Mouse (Mus musculus) c-Kit-negative CD71-positive TER-119-positive erythroid progenitor cells, embryonic 14.5 days (primary cell): ENCODE data around the gene Nabp1.
A peak's percentile ranks its signal among the peaks of the same experiment; 100 is the strongest.
"Not testable (repeated sequence)": the region's sequence is repeated elsewhere in the genome, so short reads cannot be mapped to it uniquely, and the experiment has no call there.

Experiments used
- DNase-seq: peaks from one replicate; pipeline ENCODE4 v3.0.0-alpha.2; 2013; ENCODE audit warnings: low read depth, low spot score

Gene Nabp1

DNA sequence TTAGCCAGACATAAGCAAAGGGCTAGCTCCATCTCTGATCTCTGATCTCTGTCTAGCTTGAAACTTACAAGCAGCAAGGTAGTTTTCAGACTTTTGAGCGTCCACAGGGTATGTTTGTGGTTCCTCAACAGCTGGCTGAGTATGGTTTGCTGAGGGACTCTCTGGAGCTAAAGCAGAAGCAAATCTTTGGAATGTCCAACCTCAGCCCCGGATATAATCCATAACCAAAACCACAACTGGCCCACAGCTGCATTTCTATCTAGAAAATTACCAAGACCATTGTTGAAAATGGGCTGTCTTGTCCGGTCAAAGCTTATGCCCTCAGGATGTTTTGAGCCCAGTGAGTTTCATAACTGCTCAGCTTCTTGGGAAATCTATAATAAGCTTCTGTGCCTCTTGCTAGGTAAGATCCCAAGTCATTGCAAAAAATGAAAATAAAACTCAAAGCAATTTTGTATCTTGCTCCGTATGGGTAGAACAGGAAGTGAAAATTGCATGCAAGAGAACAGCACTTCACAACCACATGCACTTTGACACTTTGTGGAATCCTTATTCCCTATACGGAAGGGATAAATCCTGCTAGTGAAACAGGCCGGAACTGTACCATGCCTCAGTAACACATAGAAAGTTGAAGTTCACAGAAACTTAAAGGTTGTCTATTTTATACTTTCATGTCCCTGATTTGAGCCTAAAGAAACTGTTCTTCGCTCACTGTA lies 15.5 kb upstream of the Nabp1 start:
- no peak for DNase-seq

DNA sequence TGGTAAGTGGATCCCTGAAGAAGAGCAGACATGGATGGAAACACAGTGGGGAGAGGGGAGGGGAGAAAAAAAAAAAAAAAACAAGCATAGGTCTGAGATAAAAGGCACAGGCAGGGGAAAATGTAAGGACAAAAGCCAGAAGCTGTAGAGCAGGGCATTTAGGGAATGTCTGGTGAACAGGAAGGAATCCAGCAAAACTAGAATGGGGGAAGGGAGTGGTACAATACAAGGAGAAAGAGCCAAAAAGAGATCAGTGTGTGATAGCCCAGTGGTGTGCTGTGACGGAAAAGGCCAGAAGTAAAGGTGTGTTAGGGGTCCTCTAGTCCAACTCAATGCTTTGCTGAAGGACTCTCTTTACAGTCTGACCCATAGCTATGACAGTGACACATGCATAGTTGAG lies 8.1 kb upstream of the Nabp1 start:
- DNase-seq = no peak

DNA sequence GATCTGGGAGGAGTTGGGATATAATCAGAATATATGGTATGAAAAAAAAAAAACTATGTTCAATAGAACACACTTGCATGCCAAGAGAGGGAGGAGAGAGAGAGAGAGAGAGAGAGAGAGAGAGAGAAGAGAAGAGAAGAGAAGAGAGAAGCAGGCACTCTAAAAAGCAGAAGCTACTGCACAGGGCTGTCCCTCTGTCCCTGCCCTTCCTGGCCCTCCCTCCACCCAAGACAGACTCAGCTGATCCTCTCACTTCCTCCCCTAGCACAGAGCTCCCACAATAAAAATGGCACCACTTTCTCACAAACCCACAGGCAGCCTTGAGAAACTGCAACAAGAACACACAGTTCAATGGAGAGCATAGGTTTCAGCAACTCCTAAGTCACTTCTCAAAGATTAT lies 2.2 kb upstream of the Nabp1 start:
- no peak for DNase-seq

DNA sequence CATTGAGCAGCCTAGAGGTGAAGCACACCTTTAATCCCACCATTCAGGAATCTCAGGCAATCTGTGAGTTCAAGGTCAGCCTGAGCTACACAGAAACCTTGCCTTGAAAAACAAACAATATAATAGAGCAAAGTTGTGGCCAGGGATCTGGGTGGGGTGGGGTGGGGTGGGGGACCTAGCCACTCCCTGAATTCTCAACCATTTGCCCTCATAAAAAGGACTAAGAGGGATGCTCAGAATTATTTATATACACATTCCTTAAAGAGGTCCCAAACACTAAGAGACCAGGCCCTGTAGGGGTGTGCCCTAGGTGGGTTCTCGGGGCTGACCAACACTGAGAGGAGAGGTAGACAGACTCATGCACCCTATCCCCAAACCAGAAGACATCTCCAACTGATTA lies 1.5 kb upstream of the Nabp1 start:
- DNase-seq = no peak

DNA sequence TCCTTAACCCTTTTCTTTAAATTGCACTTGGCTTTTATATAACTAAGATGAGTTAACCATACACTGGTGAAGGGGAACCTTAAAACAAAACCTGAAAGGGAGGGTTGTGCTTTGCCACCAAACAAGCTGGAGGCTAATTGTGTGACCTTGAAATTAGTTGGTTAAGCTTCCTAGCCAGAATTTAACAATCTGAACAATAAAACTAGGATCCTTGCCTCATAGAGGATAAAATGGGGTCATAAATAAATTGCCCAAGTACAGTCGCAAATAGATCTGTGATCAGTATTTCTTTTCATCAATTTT lies 753 bp upstream of the Nabp1 start:
- DNase-seq = no peak

DNA sequence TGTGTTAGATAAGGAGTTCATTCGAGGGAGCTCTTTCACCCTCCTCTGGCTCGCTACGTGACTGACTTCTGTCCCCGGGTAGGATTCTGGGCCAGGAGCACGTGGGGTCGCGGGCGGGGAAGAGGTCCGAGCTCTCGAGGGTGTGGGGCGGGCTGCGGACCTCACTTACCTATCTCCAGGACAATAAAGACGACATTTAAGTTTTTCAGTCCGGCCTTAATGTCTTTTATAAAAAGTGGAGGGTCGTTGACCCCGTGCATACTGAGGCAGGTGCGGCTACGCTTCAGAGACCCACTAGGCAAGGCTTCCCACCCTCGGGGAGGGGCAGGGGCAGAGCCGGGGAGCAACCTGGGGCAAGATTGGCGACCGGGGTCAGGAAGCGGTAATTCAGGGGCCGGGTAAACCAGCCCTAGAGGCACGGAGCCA lies 556 bp downstream of the Nabp1 start:
- DNase-seq = no peak

DNA sequence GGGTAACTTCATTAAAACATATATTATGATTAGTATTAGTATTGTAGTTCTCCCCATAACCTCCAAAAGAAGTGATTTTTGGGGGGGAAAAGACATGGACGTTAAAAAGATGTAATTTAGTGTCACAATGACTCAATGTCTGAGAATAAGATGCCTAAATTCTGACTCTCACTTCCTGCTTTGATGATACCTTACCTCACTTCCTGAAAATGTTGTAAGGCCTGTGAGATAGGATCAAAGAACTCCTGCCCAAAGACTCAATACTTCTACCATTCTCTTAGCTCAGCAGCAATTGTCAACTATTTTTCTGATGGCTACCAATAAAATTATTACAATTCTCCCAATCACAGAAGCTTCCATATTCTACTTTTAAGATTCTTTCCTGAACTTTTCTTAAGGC lies 1.8 kb downstream of the Nabp1 start:
- no peak for DNase-seq

DNA sequence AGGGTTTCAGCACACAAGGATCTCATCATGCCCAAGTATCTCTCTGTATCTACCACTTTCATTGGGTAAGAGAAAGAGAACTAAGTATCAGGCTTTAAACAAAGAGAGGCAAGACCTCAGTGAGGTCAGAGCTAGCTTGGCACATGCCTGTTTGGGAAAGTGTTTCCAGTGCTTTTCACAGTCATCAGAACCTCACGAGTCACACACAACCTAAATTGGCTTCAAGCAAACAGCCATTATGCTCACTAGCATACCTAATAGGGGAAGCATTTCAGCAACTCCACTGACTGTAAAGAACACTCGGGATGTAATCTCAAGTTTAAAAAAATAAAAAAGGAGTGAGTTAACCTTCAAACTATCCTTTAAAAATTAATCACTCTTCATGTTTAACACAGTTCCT lies 10.1 kb downstream of the Nabp1 start:
- DNase-seq = no peak

DNA sequence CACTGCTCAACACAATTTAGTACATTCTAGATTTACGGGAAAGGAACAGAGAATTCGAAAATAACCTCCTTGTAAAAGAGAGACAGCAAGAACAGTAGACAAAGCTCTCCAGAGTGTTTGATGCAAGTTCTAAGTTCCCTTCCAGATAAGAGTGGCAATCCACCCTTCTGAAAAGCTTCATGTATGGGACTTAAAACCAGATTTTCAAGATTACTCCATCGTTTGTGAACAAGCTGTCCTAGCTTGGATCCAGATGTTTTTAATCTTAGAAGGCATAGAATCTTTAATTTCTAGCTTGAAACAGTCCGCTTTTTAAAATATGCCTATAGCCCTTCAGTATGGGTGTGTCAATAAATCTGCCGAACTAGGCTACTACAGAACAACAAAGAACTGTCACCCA lies 11.0 kb downstream of the Nabp1 start:
- no peak for DNase-seq

DNA sequence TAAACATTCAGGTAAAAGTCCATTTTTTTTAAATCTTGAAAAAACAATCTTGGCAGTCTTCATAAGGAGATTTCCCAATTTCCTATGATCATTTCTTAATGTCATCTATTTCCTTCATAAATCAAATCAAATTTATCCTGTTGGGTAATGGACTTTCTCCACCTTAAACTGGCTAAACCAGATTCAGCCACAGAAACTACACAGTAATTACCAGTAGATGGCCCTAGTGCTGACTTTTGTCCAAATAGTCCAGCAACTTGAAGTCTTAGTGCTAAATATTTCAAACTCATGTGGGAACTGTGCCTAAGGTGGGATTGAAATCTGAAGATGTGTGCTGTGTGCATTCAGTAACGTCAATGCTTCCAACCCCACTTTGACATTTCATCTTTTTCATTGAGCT lies 11.8 kb downstream of the Nabp1 start:
- no peak for DNase-seq

DNA sequence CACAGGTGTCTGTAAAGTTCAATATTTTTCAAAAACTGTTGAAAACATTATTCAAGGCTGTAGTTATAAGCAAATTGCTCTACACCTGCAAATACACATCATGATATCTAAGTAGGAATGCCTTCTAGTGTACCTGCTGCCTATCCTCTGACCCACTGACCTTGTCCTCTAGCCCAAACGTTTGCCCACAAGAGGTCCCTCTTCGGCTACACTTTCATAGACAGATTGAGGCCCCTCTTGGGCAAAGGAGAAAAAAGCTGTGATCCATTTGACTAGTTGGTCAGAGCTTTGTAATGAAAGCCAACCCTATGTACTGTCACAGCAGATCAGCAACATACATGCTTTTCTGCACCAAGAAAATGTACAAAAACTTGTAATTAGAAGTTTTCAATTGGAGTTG lies 12.9 kb downstream of the Nabp1 start:
- no peak for DNase-seq

DNA sequence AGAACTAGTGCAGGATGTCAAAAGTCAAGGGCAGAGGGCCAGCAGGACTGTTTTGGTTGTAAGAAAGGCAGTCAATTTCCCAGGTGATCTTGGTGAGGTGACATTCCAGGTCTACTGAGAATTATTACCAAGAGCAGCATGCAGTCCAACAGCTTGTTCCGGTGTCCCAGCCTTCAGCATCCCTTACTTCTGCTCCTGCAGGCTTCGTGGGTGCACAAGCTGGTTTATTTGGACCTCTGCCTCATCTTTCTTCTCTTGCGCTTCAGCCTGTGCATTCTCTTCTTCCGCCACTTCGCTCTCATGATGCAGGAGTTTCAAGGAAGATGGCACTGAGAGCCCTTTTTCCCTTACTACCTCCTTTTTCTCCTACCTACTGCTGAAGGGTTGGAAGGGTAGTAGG lies 15.2 kb downstream of the Nabp1 start:
- no peak for DNase-seq

DNA sequence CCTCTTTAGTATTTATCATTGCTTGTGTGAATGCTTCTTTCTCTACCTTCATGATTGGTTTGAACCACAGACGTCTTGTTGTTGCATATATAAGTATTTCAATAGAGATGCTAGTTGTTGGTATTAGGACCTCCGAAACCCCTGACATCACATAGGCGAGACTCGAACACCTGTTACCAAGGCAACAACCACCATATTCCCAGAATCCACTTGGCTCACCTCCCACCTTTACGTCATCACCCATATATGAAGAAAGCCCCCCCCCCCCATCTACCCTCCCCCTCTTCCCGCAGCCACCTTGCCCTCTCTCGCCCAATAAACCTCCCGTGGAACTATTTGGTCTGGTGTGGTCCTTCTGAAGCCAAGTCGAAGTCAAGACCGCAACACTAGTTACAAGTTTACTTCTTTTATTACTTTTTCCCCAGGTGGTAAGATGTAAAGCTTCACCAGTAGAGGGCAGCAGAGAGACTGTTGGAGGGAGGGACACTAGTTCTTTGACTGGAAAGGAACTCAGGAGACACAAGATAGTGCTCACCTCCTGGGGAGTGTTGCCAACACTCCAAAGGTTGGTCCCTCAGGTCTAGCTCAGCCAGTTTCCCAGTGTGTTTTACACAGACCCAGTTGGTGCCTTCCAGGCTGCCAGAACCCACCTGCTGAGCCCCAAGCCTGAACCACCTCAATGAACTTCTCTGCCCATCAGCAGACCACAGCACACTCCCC lies 19.3 kb downstream of the Nabp1 start:
- DNase-seq = peak; percentile 40

DNA sequence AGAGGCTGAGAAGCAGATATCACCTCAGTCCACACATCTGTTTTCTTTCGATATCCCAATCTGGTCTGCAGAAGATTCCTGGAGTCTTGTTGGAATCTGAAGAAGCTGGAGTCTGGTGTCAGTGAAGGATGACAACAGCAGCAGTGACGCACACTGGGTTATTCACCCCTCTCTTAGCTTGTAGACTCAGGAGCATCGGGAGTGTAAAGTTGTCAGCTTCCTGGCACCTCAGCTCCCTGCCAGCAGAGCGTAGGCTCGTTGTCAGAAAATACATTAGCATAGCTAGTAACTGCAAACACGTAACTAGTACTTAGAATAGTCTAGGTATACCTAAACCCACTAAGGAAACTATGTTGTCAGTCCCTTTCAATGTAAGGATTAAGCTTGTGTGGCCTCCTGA lies 20.1 kb downstream of the Nabp1 start:
- DNase-seq = no peak

DNA sequence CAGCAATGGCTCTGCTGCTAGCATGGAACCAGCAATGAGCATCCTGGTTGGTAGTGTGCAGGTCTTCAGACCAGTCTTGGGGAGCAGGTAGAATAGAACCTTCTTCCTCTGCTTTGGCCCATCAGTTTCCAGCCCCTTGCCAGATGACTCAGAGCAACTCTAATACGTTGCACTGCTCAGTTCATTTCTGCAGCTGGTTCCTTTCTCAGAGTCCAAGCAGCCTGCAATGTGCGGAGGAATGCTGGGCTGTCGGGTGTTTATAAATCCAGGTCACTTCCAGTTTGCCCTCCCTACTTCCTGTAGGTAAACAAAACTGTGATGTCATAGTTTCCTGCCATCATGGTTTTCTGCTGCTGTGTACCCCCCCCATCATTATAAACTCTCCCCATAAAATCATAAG lies 21.0 kb downstream of the Nabp1 start:
- DNase-seq = no peak

DNA sequence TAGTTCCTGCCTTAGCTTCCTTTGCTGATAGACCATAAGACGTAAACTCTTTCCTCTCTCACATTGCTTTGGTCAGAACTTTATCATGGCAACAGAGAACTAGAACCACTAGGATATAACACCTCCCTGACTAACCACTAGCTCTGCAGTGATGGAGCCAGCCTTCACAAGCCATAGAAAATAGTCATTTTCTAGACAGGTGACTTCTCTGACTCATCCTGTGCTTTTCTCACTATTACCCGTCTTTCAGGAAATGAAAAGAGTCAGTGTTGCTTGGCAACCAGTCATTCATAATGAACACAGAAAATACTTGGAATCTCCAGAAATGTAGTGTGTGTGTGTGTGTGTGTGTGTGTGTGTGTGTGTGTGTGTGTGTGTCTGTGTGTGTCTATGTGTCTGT lies 29.4 kb downstream of the Nabp1 start:
- no peak for DNase-seq

DNA sequence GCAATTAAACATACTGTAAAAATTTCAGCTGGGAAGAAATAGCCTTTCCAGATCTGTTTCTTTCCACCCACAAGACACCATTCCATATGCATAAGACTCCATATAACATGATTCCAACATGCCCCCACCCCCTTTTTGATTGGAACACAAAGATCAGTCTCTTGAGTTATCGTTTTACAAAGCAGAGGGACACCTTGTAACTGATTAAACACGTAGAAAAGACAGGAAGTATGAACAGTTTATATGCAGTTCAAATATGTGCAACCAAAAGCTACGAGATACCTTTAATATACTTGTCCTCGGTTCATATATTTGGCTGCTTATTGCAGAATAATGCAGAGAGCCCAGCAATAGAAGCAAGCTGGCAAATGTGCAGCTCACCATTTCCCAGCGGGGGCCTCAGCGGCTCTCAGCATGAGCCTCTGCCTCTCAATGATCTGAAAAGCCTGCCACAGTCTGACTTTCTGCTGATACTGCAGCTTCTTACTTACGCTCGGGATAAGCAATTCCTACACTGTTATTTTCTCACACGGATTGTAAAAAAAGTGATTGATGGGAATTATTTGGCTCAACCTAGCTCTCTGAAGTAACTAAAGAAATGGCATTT lies 32.3 kb downstream of the Nabp1 start:
- DNase-seq = no peak

DNA sequence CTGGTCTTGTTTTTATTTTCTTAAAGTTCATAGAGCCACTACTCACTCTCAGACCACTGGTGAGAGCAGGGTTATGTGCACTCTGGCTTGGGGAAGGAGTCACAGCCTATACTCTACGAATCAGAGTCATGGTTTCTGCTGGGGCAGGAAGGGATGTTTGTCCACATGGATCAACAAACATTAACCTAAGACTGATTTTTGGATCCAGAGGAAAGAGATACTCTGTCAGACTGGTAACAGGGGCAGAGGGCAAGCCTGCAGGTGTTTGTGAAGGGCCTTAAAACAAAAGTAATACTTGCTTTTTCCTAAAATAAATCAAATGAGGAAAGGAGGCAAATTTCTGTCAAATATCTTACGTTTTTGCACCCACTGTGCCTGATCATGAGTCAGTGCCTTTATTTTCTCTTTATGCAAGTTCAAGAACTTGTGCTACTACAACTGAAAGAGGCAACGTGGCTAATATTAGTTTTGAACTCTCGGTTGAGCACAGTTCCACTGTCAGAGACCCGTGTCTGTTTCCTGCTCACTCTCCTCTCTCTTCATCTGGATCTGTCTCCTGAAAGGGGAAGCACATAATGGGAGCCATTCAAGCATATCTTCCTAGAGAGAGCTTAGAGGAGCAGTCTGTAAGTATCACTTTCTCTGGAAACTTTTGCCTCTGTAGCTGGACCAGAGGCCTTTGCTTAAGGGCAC lies 32.9 kb downstream of the Nabp1 start:
- DNase-seq = no peak

DNA sequence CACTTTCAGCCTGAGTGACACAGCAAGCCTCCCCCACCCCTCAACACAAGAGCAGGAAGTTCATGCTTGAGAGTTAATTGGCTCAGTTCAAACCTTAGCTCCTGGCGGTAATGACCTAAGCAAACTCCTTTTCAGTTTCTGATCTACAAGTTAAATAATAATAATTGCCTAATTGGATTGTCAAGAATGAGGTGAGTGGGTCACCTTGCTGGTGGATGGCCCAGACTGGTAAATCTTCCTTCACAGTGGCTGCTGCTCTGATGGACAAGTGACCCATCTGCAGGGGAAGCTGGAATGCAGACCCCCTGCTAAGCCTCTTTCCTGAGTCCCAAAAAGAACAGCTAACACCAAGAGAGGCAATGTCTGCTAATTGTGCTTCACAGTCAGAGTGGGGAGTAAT lies 48.5 kb downstream of the Nabp1 start:
- DNase-seq = no peak

DNA sequence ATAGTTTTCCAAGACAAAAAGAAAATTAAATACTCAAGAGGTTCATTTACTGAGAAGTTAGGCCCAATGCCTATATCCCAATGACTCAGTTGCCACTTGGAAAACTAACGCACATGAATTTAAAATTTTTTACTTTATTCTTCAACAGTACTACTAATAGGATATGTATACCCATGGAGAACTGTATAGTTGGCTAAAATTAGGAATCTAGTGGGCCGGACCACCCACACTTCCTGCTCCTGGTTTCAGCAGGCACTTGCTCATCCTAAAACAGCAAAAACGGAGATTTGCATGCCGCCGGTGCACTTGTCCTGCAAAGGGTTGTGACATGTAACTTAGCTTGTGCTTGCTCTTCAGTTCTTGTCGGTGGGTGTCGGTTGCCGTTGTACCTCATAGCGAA lies 51.9 kb downstream of the Nabp1 start:
- no peak for DNase-seq

DNA sequence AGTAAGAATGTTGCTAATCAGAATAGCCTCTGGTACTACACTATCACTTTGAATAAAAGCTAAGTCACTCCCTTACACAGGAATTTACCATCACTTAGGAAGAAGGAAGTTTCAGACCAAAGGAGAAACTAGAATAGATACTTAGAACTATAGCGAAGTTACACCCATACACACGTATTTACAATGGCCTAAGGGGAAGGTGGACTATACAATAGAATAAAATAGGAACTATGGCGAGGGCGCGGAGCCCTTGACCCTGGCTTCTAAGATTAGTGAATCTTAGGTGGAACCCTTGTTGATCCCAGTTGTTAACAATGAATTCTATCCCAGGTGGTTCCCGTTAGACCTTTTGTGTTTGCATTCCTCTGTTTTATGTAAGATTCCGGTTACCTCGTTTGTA lies 57.2 kb downstream of the Nabp1 start:
- DNase-seq = not testable (repeated sequence)

DNA sequence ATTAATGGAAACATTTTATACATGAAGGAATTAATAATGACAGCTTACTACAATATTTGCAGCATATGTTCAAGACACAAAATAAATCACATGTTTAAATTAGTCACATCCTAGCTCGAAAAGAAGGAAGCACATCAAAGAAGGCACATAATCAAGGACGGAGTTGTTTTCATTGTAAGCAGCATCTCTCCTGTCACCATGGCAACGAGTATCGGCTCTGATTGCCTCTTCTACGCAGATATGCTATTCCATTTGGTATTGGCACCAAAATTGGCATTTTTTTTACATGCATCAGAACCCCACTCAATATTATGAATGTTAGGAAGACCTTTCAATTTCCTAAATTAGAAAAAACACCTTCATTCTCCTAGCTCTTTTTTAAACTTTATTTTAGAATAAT lies 59.5 kb downstream of the Nabp1 start:
- DNase-seq = no peak
